Mouse (Mus musculus) stomach, embryonic 15.5 days (tissue): Measurements from ENCODE around the gene Zscan20. TPM values are rescaled to one million over a fixed set of nuclear protein-coding genes. Genes with fewer than 3 reads are reported as not detected.
"Not testable (repeated sequence)": the region's sequence is repeated elsewhere in the genome, so short reads cannot be mapped to it uniquely, and the experiment has no call there.

Source experiments
- ATAC-seq: fragments of 200-750 bp; cut with Nextera tagmentation; 2 replicates; pipeline ENCODE4 v1.8.0; 2017; ENCODE audit warnings: low read depth, moderate number of reproducible peaks, moderate TSS enrichment; ENCODE audit not compliant: insufficient read depth, low FRiP score
- H3K27ac ChIP-seq: fragments of 300-500 bp; sonication (generic); 2 replicates; pipeline ENCODE4 v1.5.1; 2015; ENCODE audit warnings: mild to moderate bottlenecking, inconsistent platforms
- H3K27me3 ChIP-seq: fragments of 300-500 bp; sonication (generic); replicated peaks from 2 replicates; pipeline ENCODE4 v1.6.1; 2015; ENCODE audit warnings: inconsistent platforms
- H3K36me3 ChIP-seq: fragments of 300-500 bp; sonication (generic); 2 replicates; pipeline ENCODE4 v1.6.1; 2015; ENCODE audit warnings: inconsistent platforms
- H3K4me1 ChIP-seq: fragments of 300-500 bp; sonication (generic); 2 replicates; pipeline ENCODE4 v1.6.1; 2015; ENCODE audit warnings: inconsistent platforms
- H3K4me2 ChIP-seq: fragments of 300-500 bp; sonication (generic); 2 replicates; pipeline ENCODE4 v1.6.1; 2015; ENCODE audit warnings: mild to moderate bottlenecking, inconsistent platforms
- H3K4me3 ChIP-seq: fragments of 300-500 bp; sonication (generic); replicated peaks from 2 replicates; pipeline ENCODE4 v1.5.1; 2015; ENCODE audit warnings: inconsistent platforms
- H3K9ac ChIP-seq: fragments of 300-500 bp; sonication (generic); 2 replicates; pipeline ENCODE4 v1.6.1; 2015; ENCODE audit warnings: inconsistent platforms
- H3K9me3 ChIP-seq: fragments of 300-500 bp; sonication (generic); 2 replicates; pipeline ENCODE4 v1.6.1; 2016; ENCODE audit warnings: inconsistent platforms
- WGBS: fragments of 180-500 bp; shearing (Covaris S2); methylation state at CpG from one replicate; pipeline ENCODE4 v1.1.7; 2015; 5-methylcytosine and 5-hydroxymethylcytosine counted together
- polyA plus RNA-seq: library from polyadenylated mRNA; unstranded; fragments of >200 nt; fragmentation: Nextera tagmentation; extraction: Ambion mirVana; gene quantifications from 2 replicates; pipeline ENCODE4 v1.2.1, GENCODE M21; 2015

Gene Zscan20
- polyA plus RNA-seq, 1 experiment from 2014 or later: 3.9 TPM

- ATAC-seq, H3K9me3 ChIP-seq, H3K9ac ChIP-seq, H3K4me2 ChIP-seq, H3K4me3 ChIP-seq, H3K4me1 ChIP-seq, H3K36me3 ChIP-seq, H3K27me3 ChIP-seq, H3K27ac ChIP-seq: not testable (repeated sequence)
- WGBS: 62% methylated on average over 2 of the region's 2 CpGs
Measured at GRCm38 (mm10) chr4:128543956-128544486, 65.9 kb downstream of the Zscan20 start.

GRCm38 (mm10) chr4:128543378-128543777 is 66.5 kb downstream of the Zscan20 start:
- ATAC-seq: no peak
- no peaks in the 10 kb centered on the region for H3K27me3 ChIP-seq
- WGBS: 24% methylated on average over 2 of the region's 2 CpGs
- no peak overlapping the region for H3K27ac ChIP-seq
- H3K4me1 ChIP-seq: no peaks in the 10 kb centered on the region
- H3K36me3 ChIP-seq: no peaks in the 10 kb centered on the region
- no peak overlapping the region for H3K4me2 ChIP-seq
- no peak overlapping the region for H3K4me3 ChIP-seq
- no peaks in the 10 kb centered on the region for H3K9me3 ChIP-seq
- no peak overlapping the region for H3K9ac ChIP-seq

Other genes with a start within 250 kb of the Zscan20 start
- gene Tlr12, start 8.5 kb upstream of the Zscan20 start, polyA plus RNA-seq: 1.5 and 1.7 TPM in 2 replicates
- gene Phc2, start 44.6 kb upstream of the Zscan20 start, polyA plus RNA-seq: 46.9 and 49.3 TPM in 2 replicates
- 0.09 and 0.14 TPM in 2 replicates for gene A3galt2, start 145.3 kb upstream of the Zscan20 start, polyA plus RNA-seq
- 22.8 and 26.6 TPM in 2 replicates for gene Zfp362, start 195.9 kb upstream of the Zscan20 start, polyA plus RNA-seq